Mouse (Mus musculus): ENCODE results near the gene Il11ra1.

DNA sequence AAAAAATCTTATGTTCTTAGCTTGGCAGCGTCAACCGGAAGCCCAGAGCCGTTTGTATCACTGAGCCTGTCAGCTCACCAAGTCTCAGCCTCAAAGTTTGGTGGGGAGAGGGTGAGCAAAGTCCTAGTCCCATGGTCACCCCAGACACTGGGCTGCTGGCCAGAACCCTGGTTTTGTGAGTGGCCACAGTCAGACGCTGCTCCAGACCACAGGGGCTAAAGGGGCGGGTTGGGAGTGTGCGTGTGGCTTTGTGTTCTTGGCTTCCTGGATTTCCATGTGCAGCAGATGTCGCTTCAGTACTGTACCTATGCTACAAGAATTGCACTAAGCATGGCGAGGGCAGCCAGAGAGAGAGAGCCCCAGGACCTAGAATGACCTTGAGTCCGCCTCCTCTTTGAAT lies 59.4 kb downstream of the Il11ra1 start:
- TF ChIP-seq CTCF (IDR thresholded peaks at IDR 0.05; ENCODE audit: low read depth, low read length) (no peak), POLR2A (IDR thresholded peaks at IDR 0.05; ENCODE audit: borderline replicate concordance, low read depth, low read length) (no peak)
